Mouse (Mus musculus) kidney, postnatal 14 days (tissue): ENCODE data around the gene Tmem91.
"Not testable (repeated sequence)": the region's sequence is repeated elsewhere in the genome, so short reads cannot be mapped to it uniquely, and the experiment has no call there.

Source experiments
- DNase-seq: peaks from one replicate; pipeline ENCODE4 v3.0.0; 2022; ENCODE audit warnings: mixed read lengths

The Tmem91 gene

GRCm38 (mm10) chr7:25674719-25675300 lies at the start of gene Tmem91:
TSS of gene Tmem91 (minus strand) at chr7:25675166.
- no peak for DNase-seq

GRCm38 (mm10) chr7:25721776-25722175 lies 46.8 kb upstream of the Tmem91 start:
- not testable (repeated sequence) for DNase-seq

- DNase-seq: no peak
These were observed 45.8 kb upstream of the Tmem91 start for GRCm38 (mm10) chr7:25720760-25721159.

GRCm38 (mm10) chr7:25719761-25720610 lies 45.0 kb upstream of the Tmem91 start:
- peak; percentile 84 for DNase-seq

GRCm38 (mm10) chr7:25718788-25719417 lies 43.9 kb upstream of the Tmem91 start, which contains the start of gene Ccdc97:
TSS of gene Ccdc97 (minus strand) at chr7:25719088.
- peak; percentile 96 for DNase-seq

GRCm38 (mm10) chr7:25717478-25717877 lies 42.5 kb upstream of the Tmem91 start:
- no peak for DNase-seq

- no peak for DNase-seq
These were observed 40.8 kb upstream of the Tmem91 start for GRCm38 (mm10) chr7:25715731-25716271.

- DNase-seq: no peak
These were observed 39.6 kb upstream of the Tmem91 start for GRCm38 (mm10) chr7:25714581-25714980.

GRCm38 (mm10) chr7:25712801-25713200 lies 37.8 kb upstream of the Tmem91 start:
- no peak for DNase-seq

GRCm38 (mm10) chr7:25711731-25712197 lies 36.8 kb upstream of the Tmem91 start:
- no peak for DNase-seq

GRCm38 (mm10) chr7:25711165-25711564 lies 36.2 kb upstream of the Tmem91 start:
- no peak for DNase-seq

- DNase-seq: peak; percentile 37
These were observed 35.7 kb upstream of the Tmem91 start for GRCm38 (mm10) chr7:25710519-25711130.

GRCm38 (mm10) chr7:25709961-25710360 lies 35.0 kb upstream of the Tmem91 start:
- DNase-seq: peak; percentile 26

- peak; percentile 75 for DNase-seq
These were observed 32.8 kb upstream of the Tmem91 start for GRCm38 (mm10) chr7:25707581-25708292.

- no peak for DNase-seq
These were observed 31.7 kb upstream of the Tmem91 start for GRCm38 (mm10) chr7:25706578-25707170.

GRCm38 (mm10) chr7:25705801-25706251 lies 30.9 kb upstream of the Tmem91 start:
- peak; percentile 62 for DNase-seq

- no peak for DNase-seq
These were observed 29.9 kb upstream of the Tmem91 start for GRCm38 (mm10) chr7:25704716-25705364.

- DNase-seq: no peak
These were observed 29.0 kb upstream of the Tmem91 start for GRCm38 (mm10) chr7:25703793-25704494.

- no peak for DNase-seq
These were observed 27.4 kb upstream of the Tmem91 start for GRCm38 (mm10) chr7:25702350-25702749.

- DNase-seq: no peak
These were observed 25.8 kb upstream of the Tmem91 start for GRCm38 (mm10) chr7:25700732-25701131.
